Mouse (Mus musculus) layer of hippocampus, adult 2 months (tissue): ENCODE measurements around the gene Cdkn2c. TPM values are rescaled to one million over a fixed set of nuclear protein-coding genes. Genes with fewer than 3 reads are reported as not detected.

Experiments used
- DNase-seq, 2 experiments: peaks; one replicate each; pipeline ENCODE4 v3.0.0; 2022; ENCODE audit warnings: low spot score in 2 of 2
- H3K27ac ChIP-seq: fragments of 200-600 bp; 2 replicates; pipeline ENCODE4 v1.8.1; 2022
- H3K4me3 ChIP-seq: fragments of 200-600 bp; 2 replicates; pipeline ENCODE4 v1.8.1; 2022; ENCODE audit warnings: mild to moderate bottlenecking
- CTCF ChIP-seq: fragments of 200-600 bp; conservative IDR thresholded peaks from 2 replicates; pipeline ENCODE4 v1.8.1; 2022; ENCODE audit warnings: antibody characterized with exemption, mild to moderate bottlenecking, moderate library complexity
- total RNA-seq, 2 experiments: library from RNA; stranded (reverse); gene quantifications; 2 replicates each; pipeline ENCODE4 v1.2.3; 2021

Cdkn2c gene
- total RNA-seq, 2 experiments from 2014 or later = 3.0 to 4.0 TPM

- peak overlapping the region; percentile 95 for H3K27ac ChIP-seq
- peak overlapping the region; percentile 79 for H3K4me3 ChIP-seq
- no peak for TF ChIP-seq CTCF
- peak; percentile 15 to 22 for DNase-seq
Observed at GRCm38 (mm10) chr4:109665982-109666460, 968 bp downstream of the Cdkn2c start.

- Histone ChIP-seq H3K27ac (peak overlapping the region; percentile 95), H3K4me3 (peak overlapping the region; percentile 79)
- TF ChIP-seq CTCF = no peak
- DNase-seq = peak in 1 of 2 experiments; percentile 16
Observed at GRCm38 (mm10) chr4:109665101-109665981, 1.6 kb downstream of the Cdkn2c start.

GRCm38 (mm10) chr4:109664091-109664490, 2.9 kb downstream of the Cdkn2c start:
- DNase-seq = no peak
- no peak for TF ChIP-seq CTCF
- Histone ChIP-seq H3K4me3 (no peak overlapping the region; the same call in 1 of the 2 replicates), H3K27ac (no peak overlapping the region)

- TF ChIP-seq CTCF = no peak
- DNase-seq = no peak
- no peak overlapping the region for H3K27ac ChIP-seq
Observed at GRCm38 (mm10) chr4:109662271-109662670, 4.7 kb downstream of the Cdkn2c start.

GRCm38 (mm10) chr4:109661183-109661582, 5.8 kb downstream of the Cdkn2c start:
- DNase-seq = no peak
- Histone ChIP-seq H3K4me3 (no peak overlapping the region), H3K27ac (no peak overlapping the region)
- no peak for TF ChIP-seq CTCF

More at GRCm38 (mm10) chr4:109662271-109662670, 4.7 kb downstream of the Cdkn2c start:
- H3K4me3 ChIP-seq = no peak overlapping the region

GRCm38 (mm10) chr4:109660568-109660967, 6.4 kb downstream of the Cdkn2c start:
- Histone ChIP-seq H3K4me3 (no peak overlapping the region), H3K27ac (no peak overlapping the region)
- DNase-seq = no peak
- TF ChIP-seq CTCF = no peak

- H3K27ac ChIP-seq = no peak overlapping the region
- no peak overlapping the region for H3K4me3 ChIP-seq
- TF ChIP-seq CTCF = no peak
- no peak for DNase-seq
Observed at GRCm38 (mm10) chr4:109659571-109659970, 7.4 kb downstream of the Cdkn2c start.

GRCm38 (mm10) chr4:109658826-109659225, 8.2 kb downstream of the Cdkn2c start:
- no peak for TF ChIP-seq CTCF
- H3K27ac ChIP-seq = no peak overlapping the region
- no peak for DNase-seq
- no peak overlapping the region for H3K4me3 ChIP-seq

GRCm38 (mm10) chr4:109657851-109658500, 9.0 kb downstream of the Cdkn2c start:
- Histone ChIP-seq H3K27ac (no peak overlapping the region; the same call in 1 of the 2 replicates), H3K4me3 (peak overlapping the region; percentile 54)
- no peak for DNase-seq
- no peak for TF ChIP-seq CTCF

- TF ChIP-seq CTCF = no peak
- DNase-seq = no peak
Observed at GRCm38 (mm10) chr4:109657021-109657850, 9.8 kb downstream of the Cdkn2c start.

GRCm38 (mm10) chr4:109656301-109656700, 10.7 kb downstream of the Cdkn2c start:
- Histone ChIP-seq H3K27ac (no peak overlapping the region), H3K4me3 (no peak overlapping the region)
- DNase-seq = no peak
- no peak for TF ChIP-seq CTCF

More at GRCm38 (mm10) chr4:109657021-109657850, 9.8 kb downstream of the Cdkn2c start:
- H3K4me3 ChIP-seq = peak overlapping the region; percentile 54
- H3K27ac ChIP-seq = peak overlapping the region; percentile 56

GRCm38 (mm10) chr4:109655738-109656137, 11.3 kb downstream of the Cdkn2c start:
- TF ChIP-seq CTCF = no peak
- Histone ChIP-seq H3K4me3 (no peak overlapping the region), H3K27ac (no peak overlapping the region)
- DNase-seq = no peak
